Mouse (Mus musculus): Measurements from ENCODE around the gene Popdc2.
A peak's percentile ranks its signal among the peaks of the same experiment; 100 is the strongest.

Gene Popdc2

DNA sequence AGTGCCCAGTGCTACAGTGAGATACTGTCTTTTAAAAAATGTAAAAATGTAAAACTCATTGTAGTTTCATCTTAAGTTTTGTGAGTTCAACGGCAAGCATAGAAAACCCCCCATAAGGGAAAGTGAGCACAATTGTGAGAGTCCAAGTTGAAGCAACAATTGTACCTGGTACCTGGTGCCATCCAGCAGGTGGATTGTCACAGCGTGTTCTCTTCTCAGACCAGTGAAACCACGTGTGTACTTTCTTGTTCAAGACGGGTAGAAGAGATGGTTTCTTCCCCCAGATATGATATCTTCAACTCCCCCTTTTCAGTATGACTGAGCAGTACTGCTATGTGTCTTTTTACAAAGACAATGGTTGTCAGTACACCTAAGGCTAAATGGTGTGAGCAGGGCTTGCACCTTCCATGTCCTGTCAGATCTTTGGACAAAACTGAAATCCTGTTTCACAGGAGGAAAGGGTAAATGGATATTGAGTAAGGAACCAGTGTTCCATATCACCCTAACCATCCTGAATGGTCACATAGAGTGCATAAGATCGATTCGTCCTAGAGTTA, 3.7 kb upstream of the Popdc2 start:
- no peak for DNase-seq

DNA sequence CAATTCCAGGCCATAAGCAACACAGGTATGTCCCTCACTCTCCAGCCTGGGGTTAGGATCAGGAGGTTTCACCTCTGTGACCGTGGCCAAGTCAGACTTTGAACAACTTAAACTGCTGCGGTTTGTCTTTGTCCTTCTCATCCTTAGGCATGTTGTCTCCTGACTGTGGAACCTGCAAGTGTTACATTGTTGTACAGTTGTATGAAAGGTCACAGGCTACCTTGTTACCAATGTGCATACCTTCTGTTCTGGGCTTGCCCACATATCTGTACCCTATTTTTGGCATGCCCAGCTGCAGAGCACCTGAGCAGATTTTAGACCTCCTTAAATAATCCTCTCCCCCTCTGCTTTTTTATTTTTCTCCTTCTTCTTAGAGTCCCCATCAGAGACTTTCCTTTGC, 2.8 kb upstream of the Popdc2 start:
- DNase-seq = no peak

DNA sequence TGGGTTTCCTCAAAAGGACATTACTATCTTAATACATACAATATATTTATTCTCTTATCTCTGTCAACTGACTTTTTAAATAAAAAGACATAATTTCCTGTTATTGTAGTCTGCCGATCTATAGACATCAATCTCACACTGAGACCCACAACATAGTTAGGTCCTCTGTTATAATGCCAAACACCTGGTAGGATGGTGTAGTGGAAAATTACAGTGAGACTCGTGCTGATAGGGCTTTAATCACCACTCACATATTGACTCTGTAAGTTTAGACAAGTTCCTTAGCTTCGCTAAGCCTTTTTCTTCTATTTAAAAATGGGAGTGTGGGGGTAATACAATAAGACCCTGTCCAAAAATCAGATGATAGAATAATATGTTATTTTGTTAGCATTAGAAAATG, 2.2 kb upstream of the Popdc2 start:
- no peak for DNase-seq

DNA sequence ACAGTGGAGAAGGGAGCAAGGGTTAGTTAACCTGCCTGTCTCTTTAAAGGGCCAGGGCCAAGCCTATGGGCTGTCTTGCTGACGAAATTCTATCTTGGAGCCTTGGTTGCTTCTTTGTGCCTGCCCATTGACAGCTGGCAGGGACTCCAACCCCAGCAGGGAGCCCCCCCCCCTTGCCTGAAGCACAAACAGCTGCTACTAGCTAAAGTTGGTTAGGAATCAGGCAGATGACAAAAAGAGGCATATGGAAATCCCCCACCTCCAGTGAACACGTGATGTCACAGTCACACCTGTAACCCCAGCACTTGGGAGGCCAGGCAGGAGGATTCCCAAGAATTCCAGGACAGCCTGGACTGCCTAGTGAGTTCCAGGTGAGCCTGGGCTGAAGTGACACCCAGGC, 1.7 kb upstream of the Popdc2 start:
- DNase-seq = no peak

- no peak for DNase-seq
Measured at GRCm38 (mm10) chr16:38362493-38363255, 665 bp downstream of the Popdc2 start.

DNA sequence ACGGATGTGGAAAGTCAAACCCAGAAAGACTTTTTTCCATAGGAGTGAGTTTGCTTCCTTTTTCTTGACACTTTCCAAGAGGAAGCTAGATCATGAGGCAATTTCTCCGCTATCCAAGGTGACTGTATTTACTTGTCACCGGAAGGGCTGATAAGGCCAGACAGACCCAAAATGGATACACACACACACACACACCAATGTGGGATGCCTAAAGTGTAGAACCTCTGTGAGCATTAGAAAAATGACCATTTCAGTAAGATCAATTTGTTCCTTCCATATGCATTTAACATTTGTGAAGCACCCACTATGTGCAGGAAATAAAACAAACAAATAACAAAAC, 1.2 kb downstream of the Popdc2 start:
- no peak for DNase-seq

DNA sequence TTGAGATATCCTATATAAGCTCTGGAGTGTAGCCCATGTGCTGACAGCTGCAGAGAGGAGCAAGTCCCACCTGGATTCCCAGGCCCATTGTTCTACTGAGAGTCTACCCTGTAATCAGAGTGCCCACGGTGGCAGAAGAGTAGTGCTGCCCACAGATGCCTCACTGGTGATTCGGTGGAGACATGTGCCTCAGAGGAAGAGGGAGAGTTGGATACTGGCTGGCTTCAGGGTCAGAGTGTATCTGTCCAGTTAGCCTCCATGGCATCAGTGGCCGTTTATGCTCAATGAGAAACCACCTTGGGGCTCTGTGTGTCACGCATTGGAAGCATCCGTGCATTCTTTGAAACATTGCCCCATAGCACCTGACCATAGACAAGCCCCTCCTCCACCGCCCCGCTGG, 1.6 kb downstream of the Popdc2 start:
- no peak for DNase-seq

- no peak for DNase-seq
Measured at GRCm38 (mm10) chr16:38365390-38365789, 3.4 kb downstream of the Popdc2 start.

GRCm38 (mm10) chr16:38366231-38366630, 4.2 kb downstream of the Popdc2 start:
- no peak for DNase-seq

DNA sequence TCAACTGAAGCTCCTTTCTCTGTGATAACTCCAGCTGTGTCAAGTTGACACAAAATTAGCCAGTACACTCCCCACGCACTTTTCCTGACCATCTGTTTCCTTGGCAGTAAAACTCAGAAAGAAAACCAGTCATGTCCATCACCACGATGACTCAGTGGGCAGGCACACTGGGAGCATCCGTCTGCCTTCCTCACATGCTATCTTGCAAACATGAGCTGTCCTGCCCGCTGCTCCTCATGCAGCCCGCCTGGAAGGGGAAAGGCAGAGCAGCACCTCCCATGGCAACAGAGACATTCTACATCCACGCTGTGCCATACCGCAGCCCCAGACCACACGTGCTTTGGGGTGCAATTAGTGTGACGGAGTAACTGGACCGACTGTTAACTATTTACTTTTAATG, 6.3 kb downstream of the Popdc2 start:
- peak; percentile 40 for DNase-seq

DNA sequence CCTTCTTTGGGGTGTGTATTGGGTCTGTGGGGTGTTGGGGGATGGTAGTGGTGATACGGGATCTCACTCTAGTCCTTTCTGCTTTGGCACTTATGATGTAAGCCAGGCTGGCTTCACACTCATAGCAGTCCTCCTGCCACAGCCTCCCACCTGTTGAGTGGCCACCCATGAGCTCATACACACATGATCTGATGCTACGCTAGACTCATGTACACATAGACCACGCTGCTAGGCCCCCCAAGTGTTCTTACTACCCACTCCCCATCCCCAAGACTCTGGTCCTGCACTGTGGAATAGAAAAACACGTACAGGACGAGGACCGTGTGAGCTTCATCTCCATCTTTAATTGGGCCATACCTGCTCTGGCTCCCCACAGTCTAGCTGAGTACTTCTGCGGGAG, 7.0 kb downstream of the Popdc2 start:
- no peak for DNase-seq

- no peak for DNase-seq
Measured at GRCm38 (mm10) chr16:38369431-38369830, 7.4 kb downstream of the Popdc2 start.

DNA sequence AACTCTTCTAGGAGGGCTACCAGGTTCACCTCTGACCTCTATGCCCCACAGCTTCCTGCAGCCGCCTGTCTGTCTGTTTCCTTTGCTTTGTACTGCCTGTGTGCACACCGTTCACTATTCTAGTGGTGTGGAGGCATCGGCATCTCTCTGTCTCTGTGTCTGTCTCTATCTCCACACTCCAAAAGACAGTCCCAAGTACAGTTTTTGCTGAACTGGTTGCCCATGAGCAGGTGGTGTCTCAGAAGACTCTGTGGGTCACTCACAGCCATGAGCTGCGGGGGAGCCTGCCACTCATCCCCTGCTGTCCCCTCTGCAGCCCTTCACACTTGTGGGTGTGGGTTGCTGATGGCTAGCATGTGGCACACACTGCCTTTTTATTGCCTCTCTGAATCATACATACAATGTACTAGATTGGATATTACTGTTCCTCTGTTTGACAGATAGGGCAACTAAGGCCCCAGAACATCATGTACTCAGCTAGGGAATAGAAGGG, 8.0 kb downstream of the Popdc2 start:
- DNase-seq = no peak

GRCm38 (mm10) chr16:38370633-38371374, 8.8 kb downstream of the Popdc2 start:
- DNase-seq = no peak

DNA sequence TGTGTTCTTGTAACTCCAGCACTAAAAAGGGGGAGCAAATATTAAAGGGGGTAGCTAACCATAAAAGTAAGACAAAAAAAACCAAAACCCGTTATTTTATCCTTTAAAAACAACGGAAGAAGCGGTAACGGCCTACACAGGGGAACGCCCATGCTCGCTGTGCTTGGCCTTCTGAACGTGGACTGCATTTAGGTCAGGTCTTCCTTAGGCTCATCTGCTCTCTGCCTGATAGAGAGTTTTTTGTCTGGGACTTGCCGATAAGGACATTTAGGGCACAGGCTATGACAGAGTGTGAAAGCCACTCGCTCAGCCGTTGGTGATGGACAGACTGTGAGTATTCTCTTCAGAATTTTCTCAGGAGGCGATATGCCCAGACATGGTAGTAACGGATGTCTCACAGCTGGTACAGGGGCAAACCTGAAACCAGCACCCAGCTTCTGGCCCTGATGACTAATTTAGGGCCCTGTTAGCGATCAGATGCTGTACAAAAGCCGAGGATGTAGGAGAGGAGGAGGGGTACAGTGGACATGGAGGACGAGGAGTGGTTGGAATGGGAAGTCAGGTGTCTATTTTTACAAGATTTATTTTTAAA, 9.8 kb downstream of the Popdc2 start:
- no peak for DNase-seq

DNA sequence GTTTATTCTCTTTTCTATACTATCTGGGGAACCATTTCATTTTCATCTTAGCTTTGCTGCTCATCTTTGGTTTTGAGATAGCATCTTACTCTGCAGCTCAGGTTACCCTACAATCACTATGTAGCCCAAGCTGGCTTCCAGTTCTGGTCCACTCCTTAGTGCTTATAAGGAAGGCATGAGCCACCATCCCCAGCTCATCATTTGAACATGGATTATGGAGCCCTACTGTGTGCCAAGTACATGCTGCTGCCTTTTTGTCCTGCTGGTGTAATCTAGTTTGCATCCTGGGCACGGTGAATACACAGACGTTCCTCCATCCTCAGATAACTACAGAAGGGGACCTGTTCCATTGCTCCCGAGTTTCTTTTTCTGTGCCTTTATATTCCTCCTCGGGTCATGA, 10.9 kb downstream of the Popdc2 start:
- no peak for DNase-seq

- no peak for DNase-seq
Measured at GRCm38 (mm10) chr16:38373439-38373838, 11.4 kb downstream of the Popdc2 start.

DNA sequence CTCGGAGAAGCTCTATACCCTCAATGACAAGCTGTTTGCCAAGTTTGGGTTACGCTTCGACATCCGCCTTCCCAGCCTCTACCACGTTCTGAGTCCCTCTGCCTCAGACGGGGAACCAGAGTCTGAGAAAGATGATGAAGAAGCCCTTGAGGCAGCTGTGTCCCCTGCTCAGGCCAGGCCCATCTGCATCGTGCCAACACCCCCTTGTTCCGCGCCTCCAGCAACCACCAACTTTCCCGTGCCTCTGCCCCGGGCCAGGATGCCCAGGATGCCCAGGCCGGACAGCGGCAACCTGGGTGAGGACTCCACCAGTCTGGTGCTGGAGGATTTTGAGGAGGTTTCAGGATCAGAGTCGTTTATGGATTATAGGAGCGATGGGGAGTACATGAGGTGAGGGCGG, 11.9 kb downstream of the Popdc2 start:
- DNase-seq = no peak

DNA sequence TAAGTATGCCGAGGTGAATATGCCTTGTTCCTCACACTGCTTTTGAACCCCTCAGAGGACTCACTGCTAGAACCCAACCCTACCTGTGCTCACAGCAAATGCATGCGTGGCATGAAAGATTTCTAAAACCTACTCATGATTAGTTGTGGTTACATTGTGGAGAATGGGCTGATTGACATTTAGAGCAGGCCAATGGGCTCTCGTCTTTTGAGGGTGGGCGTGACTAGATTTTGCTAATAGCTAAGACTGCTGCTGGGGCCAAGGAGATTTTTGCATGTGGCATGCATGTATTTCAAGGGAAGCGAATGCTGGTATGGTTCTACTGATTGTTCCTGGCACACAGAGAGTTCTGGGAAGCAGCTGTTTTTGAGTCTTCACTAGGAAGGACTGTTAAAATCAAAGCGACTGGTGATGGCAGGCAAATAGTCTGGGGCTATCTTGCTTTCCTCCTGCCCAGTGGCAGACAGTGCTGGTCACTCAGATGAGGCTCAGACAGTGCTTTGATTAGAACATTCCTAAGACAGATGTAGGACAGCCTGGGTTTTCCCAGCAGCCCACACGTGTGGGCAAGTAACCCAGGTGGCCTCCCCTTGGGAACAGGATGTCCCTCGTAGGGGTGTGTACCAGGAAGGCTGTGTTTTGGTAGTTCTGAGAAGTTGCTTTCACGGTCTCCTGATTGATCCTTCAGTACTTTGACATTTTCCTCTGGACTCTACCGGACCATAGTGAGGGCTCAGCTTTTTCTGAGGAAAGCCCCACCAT, 12.6 kb downstream of the Popdc2 start:
- no peak for DNase-seq

DNA sequence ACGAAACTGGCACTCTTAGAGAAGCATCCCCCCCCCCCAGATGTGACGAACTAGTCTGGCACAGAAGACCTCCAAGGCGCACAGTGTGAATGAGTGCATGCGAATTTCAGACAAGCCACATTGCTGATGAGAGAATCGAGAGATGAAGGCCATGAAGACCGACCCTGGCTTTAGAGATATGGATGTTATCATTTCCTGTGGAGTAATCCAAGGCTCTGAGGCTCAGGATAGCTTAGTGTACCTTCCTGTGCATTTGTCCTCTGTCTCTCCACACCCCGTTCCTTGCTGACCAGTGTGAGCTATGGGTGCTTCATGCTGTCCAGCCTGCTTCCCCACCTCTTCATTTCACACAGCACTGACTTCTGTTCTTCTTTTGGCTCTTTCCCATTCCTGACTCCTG, 13.2 kb downstream of the Popdc2 start:
- no peak for DNase-seq

DNA sequence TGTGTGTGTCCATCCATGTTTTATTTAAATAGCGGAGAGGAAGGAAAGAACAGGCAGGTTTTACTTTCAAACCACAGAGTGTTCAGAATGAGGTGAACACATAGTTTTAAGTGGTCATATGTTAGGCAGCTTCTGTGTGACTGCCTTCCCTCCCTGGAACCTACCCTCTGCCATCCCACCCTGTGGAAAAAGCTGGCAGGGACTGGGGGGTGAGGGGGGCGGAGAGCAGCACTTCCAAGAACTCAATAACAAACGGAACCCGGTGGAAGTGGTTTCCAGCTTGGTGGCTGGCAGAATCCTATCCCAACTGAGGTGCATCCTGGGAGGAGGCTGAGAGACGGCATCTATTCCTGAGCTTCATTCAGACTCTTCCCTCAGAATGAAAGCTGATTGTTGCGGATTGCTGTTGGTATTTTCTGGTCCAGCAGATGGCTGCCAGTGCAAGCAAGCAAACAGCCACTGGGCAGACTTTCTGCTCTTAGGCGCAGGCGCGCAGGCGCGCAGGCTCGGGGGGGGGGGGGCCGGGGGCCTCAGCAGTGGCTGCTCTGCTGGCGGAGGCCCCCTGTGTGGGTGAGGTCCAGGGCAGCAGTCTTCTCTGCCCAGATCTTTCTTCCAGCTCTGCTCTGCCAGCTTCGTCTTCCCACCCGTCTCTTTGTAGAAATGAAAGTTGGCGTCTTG, 14.3 kb downstream of the Popdc2 start:
- DNase-seq = peak; percentile 73

- peak; percentile 45 for DNase-seq
Measured at GRCm38 (mm10) chr16:38376841-38377249, 14.8 kb downstream of the Popdc2 start.

Data from cerebellum, adult 9-10 months (tissue).